Mouse (Mus musculus) embryonic facial prominence, embryonic 13.5 days (tissue): Measurements from ENCODE around the gene Shmt2. TPM values are rescaled to one million over a fixed set of nuclear protein-coding genes. Genes with fewer than 3 reads are reported as not detected.

Source experiments
- ATAC-seq: fragments of 200-750 bp; cut with Nextera tagmentation; 2 replicates; pipeline ENCODE4 v1.8.0; 2017; ENCODE audit warnings: low read depth; ENCODE audit not compliant: insufficient number of reproducible peaks, insufficient read depth, low FRiP score, low TSS enrichment
- H3K27ac ChIP-seq: fragments of 300-500 bp; sonication (generic); 2 replicates; pipeline ENCODE4 v1.5.1; 2015; ENCODE audit warnings: moderate library complexity, mild to moderate bottlenecking, inconsistent platforms
- H3K27me3 ChIP-seq: fragments of 300-500 bp; sonication (generic); 2 replicates; pipeline ENCODE4 v1.6.1; 2015; ENCODE audit warnings: mild to moderate bottlenecking, inconsistent platforms
- H3K36me3 ChIP-seq: fragments of 300-500 bp; sonication (generic); 2 replicates; pipeline ENCODE4 v1.6.1; 2015; ENCODE audit warnings: mild to moderate bottlenecking, inconsistent platforms
- H3K4me1 ChIP-seq: fragments of 300-500 bp; sonication (generic); 2 replicates; pipeline ENCODE4 v1.6.1; 2015; ENCODE audit warnings: inconsistent platforms
- H3K4me2 ChIP-seq: fragments of 300-500 bp; sonication (generic); 2 replicates; pipeline ENCODE4 v1.6.1; 2015; ENCODE audit warnings: moderate library complexity, mild to moderate bottlenecking, inconsistent platforms
- H3K4me3 ChIP-seq: fragments of 300-500 bp; sonication (generic); 2 replicates; pipeline ENCODE4 v1.5.1; 2015; ENCODE audit warnings: mild to moderate bottlenecking, inconsistent platforms
- H3K9ac ChIP-seq: fragments of 300-500 bp; sonication (generic); 2 replicates; pipeline ENCODE4 v1.6.1; 2015; ENCODE audit warnings: mild to moderate bottlenecking, inconsistent platforms
- H3K9me3 ChIP-seq: fragments of 300-500 bp; sonication (generic); 2 replicates; pipeline ENCODE4 v1.6.1; 2016; ENCODE audit warnings: inconsistent platforms
- WGBS: fragments of 180-500 bp; shearing (Covaris S2); methylation state at CpG from one replicate; pipeline ENCODE4 v1.1.7; 2015; ENCODE audit warnings: mixed read lengths; 5-methylcytosine and 5-hydroxymethylcytosine counted together
- polyA plus RNA-seq: library from polyadenylated mRNA; unstranded; fragments of >200 nt; fragmentation: Nextera tagmentation; extraction: Ambion mirVana; gene quantifications from 2 replicates; pipeline ENCODE4 v1.2.1, GENCODE M21; 2015

The Shmt2 gene
- polyA plus RNA-seq = 81.7 and 92.3 TPM in 2 replicates

DNA sequence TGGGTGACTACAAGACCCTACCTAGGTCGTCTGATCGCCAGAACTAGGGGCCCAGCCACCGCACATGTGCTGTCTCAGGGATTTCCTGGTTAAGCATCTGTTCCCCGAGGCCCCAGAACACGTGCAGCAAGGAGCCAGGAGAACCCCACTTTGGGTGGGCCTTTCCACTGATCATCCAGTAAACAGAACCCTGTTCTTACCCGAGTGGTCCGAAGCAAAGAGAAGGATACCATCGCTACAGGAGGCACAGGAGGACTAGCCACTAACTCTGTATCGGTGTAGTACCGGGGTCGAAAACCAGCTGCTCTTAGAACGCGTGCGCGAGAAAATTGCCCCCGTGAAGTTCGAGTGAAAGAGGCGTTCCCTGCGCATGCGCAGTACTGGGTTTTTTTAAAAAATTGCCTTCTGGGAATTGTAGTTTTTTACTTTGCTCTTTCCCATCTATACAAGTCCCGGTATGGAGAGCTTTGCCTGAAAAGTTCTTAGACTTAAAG lies at the start of gene Shmt2:
TSS of gene Shmt2 (minus strand) at position 357 of the 494 bp plus-strand sequence.
- Histone ChIP-seq H3K9ac (peak within 1 kb of the TSS; percentile 67), H3K4me1 (peaks cover 48% of the 10 kb centered on the region), H3K4me3 (peak within 1 kb of the TSS; percentile 53), H3K4me2 (peak within 1 kb of the TSS; percentile 69), H3K36me3 (peaks cover 37% of the 10 kb centered on the region), H3K27me3 (peaks cover 62% of the 10 kb centered on the region), H3K27ac (no peak within 1 kb of the TSS), H3K9me3 (no peaks in the 10 kb centered on the region)
- under 1% methylated on average over 21 of the region's 21 CpGs for WGBS
- peak; percentile 53; the same call in 1 of the 2 replicates for ATAC-seq

DNA sequence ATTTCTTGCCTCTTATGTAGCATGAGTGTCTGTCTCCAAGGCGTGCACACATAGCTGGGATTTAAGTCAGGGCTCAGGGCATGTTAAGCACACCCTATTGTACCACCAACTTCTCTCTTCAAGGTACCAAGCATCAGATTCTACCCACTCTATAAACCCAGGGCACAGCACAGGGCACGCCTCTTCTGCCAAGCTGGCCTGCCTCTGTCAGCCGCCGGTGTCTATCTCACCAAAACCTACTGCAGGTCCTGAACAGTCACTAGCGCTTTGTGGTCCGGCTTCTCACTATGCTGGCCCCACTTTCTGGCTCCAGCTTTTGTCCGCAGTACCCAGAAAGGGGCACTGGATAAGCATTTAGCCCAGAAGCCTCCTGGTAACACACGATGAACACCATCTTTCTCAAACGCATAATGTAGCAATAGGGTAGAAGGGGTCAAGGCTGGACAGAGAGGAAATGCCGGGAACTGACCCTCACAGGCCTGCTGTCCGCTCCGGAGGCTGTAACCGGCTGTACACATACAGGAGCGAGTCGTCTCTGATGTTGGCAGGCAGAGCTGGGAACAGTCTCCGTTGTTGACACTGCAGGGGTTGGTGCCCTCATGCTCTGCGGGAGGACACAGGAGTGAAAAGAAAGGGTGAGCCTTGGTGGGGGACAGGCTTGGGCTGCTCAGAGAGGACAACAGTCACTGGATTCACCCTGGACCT lies 48.8 kb upstream of the Shmt2 start:
- 0 out of 2 replicates have a peak, but pooled peaks cover 3% of the 10 kb centered on the region for H3K4me1 ChIP-seq
- no peak overlapping the region for H3K4me3 ChIP-seq
- WGBS = 89% methylated on average over 17 of the region's 17 CpGs
- H3K36me3 ChIP-seq = peaks cover 92% of the 10 kb centered on the region
- no peak overlapping the region for H3K4me2 ChIP-seq
- H3K9ac ChIP-seq = no peak overlapping the region
- H3K27ac ChIP-seq = no peak overlapping the region
- H3K9me3 ChIP-seq = no peaks in the 10 kb centered on the region
- ATAC-seq = no peak
- H3K27me3 ChIP-seq = no peaks in the 10 kb centered on the region

DNA sequence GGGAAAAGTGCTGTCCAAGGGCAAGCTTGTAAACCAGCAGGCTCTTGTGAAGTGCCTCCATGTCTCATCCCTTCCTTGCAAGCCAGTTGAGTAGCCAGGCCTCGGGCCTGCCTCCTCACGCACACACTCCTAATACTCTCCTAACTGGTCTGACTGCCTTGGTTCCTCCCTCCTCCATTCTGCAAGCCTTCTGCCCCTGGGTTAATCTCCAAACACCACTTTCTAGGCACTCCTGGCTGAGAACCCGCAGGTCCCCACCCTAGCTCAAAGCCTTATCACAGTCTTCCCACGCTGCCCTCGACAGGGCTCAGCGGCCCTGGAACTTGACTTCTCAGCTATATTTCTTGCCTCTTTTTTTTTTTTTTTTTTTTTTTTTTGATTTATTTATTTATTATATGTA lies 48.1 kb upstream of the Shmt2 start:
- 73% methylated on average over 6 of the region's 6 CpGs for WGBS
- Histone ChIP-seq H3K4me1 (0 out of 2 replicates have a peak, but pooled peaks cover 3% of the 10 kb centered on the region), H3K4me3 (no peak overlapping the region), H3K36me3 (peaks cover 90% of the 10 kb centered on the region), H3K4me2 (no peak overlapping the region), H3K27me3 (no peaks in the 10 kb centered on the region), H3K9me3 (no peaks in the 10 kb centered on the region), H3K27ac (0 out of 2 replicates have a peak overlapping the region, but pooled peaks have one; percentile 44), H3K9ac (no peak overlapping the region)
- ATAC-seq = no peak

DNA sequence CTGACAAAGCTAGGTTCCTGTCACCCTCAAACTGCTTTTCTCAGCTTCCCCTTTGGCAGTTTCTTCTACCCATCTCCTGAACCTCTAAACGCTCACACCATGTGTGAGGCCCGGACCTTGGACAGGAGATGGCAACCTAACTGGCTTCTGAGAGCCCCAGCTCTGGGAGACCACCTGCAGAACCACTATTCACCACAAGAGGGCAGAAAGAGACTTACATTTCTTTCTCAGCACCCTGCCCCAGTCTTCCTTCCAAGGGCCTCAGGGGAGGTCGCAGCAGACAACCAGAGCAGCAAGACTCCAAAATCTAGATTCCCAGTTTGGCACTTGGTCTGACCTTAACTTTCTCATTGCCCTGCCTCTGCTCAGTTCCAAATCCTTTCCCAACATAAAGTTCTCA lies 47.2 kb upstream of the Shmt2 start:
- H3K27ac ChIP-seq = 0 out of 2 replicates have a peak overlapping the region, but pooled peaks have one; percentile 28
- WGBS = 29% methylated on average over 3 of the region's 3 CpGs
- H3K4me2 ChIP-seq = no peak overlapping the region
- ATAC-seq = no peak
- 0 out of 2 replicates have a peak, but pooled peaks cover 3% of the 10 kb centered on the region for H3K4me1 ChIP-seq
- no peak overlapping the region for H3K9ac ChIP-seq
- peaks cover 84% of the 10 kb centered on the region for H3K36me3 ChIP-seq
- H3K27me3 ChIP-seq = no peaks in the 10 kb centered on the region
- no peaks in the 10 kb centered on the region for H3K9me3 ChIP-seq
- no peak overlapping the region for H3K4me3 ChIP-seq

DNA sequence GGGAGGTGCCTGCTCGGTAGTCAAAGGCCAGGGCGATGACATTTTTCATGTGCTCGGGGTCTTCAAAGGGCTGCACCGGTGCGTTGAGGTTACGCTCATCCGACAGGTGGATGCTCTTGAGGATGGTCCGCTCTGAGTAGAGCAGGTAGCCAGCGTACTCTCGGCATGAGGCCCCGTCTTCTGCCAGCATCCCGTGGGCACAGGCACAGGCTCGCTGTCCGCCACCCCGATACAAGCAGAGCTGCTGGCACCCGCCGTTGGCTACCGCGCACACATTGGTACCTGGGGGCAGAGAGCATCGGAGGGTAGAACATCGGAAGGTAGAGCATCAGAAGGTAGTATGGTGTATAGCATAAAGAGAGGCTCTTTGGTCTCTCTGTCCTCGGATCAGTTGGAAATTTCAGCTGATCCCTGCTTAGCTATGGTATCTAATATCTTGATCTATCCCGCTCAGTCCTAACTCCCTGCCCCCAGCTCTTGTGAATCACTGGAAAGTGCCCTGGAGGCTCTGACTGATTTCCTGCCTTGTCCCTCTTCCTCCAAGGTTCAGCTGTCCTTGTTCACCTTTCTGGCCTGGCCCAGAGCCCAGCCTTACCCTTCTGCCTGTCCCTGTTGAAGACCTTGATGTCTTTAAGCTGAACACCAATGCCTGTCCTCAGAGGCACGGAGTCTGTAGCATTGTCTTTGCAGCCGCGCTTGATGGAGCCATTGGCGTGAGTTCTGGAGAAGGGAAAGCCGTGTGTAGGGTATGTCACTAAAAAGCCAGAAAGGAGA lies 44.5 kb upstream of the Shmt2 start:
- no peak for ATAC-seq
- Histone ChIP-seq H3K9ac (no peak overlapping the region), H3K27ac (no peak overlapping the region), H3K4me1 (0 out of 2 replicates have a peak, but pooled peaks cover 6% of the 10 kb centered on the region), H3K4me2 (no peak overlapping the region), H3K27me3 (no peaks in the 10 kb centered on the region), H3K36me3 (peaks cover 85% of the 10 kb centered on the region), H3K4me3 (no peak overlapping the region), H3K9me3 (no peaks in the 10 kb centered on the region)
- WGBS = 93% methylated on average over 28 of the region's 28 CpGs

DNA sequence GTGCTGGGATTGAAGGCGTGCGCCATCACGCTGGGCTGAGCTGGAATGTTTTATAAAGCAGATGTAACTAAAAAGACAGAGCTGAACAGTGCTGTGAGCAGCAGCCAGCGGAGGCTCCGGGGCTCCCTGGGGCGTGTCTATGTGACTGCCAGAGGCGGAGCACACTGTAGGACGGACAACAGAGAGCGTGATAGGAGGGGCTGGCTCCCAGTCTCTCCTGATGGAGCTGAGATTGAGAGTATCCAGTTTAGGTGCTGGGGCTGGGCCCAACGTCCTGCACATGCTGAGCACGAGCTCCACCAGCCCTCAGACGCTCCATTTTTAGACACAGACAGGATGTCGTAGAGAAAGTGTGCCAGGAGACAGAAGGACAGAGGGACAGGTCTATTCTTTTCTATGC lies 42.1 kb upstream of the Shmt2 start:
- H3K4me2 ChIP-seq = no peak overlapping the region
- WGBS = 58% methylated on average over 13 of the region's 13 CpGs
- no peaks in the 10 kb centered on the region for H3K9me3 ChIP-seq
- no peak overlapping the region for H3K27ac ChIP-seq
- no peaks in the 10 kb centered on the region for H3K27me3 ChIP-seq
- ATAC-seq = no peak
- no peak overlapping the region for H3K4me3 ChIP-seq
- 0 out of 2 replicates have a peak overlapping the region, but pooled peaks have one; percentile 3 for H3K9ac ChIP-seq
- 0 out of 2 replicates have a peak, but pooled peaks cover 3% of the 10 kb centered on the region for H3K4me1 ChIP-seq
- peaks cover 89% of the 10 kb centered on the region for H3K36me3 ChIP-seq

DNA sequence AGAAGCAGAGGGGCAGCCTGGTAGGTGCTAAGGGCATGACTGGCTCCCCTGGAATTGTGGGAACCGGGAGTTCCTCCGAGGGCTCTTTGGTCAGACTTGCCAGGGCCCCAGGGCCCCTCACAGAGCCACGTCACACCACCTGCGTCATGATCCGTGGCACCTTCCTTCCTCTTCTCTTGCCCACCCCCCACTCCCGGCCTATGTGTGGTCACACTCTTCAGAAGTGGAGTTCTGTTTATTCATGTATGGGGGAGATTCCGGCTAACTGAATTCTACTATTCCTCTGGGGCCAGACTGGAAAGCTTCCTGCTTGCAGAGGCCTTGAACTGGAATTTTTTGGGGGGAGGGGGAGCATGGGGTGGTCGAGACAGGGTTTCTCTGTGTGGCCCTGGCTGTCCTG lies 41.6 kb upstream of the Shmt2 start:
- H3K4me3 ChIP-seq = no peak overlapping the region
- H3K9ac ChIP-seq = 0 out of 2 replicates have a peak overlapping the region, but pooled peaks have one; percentile 3
- no peaks in the 10 kb centered on the region for H3K27me3 ChIP-seq
- H3K4me1 ChIP-seq = 0 out of 2 replicates have a peak, but pooled peaks cover 3% of the 10 kb centered on the region
- H3K4me2 ChIP-seq = no peak overlapping the region
- no peaks in the 10 kb centered on the region for H3K9me3 ChIP-seq
- ATAC-seq = no peak
- H3K27ac ChIP-seq = no peak overlapping the region
- 72% methylated on average over 8 of the region's 8 CpGs for WGBS
- H3K36me3 ChIP-seq = peaks cover 89% of the 10 kb centered on the region

DNA sequence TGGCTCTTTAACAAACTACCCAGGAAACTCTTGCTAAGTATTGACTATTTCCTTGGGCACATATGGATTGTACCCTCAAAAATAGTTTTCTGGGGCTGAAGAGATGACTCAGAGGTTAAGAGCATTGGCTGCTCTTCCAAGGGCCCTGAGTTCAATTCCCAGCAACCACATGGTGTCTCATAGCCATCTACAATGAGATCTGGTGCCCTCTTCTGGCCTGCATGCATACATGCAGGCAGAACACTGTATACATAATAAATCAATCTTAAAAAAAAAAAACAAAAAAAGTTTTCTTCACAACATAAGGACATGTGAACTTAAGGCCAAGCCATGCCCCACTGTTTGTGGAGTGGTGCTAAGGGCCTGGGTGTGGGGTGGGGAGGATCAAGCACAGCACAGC lies 38.9 kb upstream of the Shmt2 start:
- Histone ChIP-seq H3K9me3 (no peaks in the 10 kb centered on the region), H3K36me3 (peaks cover 92% of the 10 kb centered on the region), H3K27me3 (no peaks in the 10 kb centered on the region), H3K4me3 (no peak overlapping the region), H3K27ac (no peak overlapping the region), H3K9ac (no peak overlapping the region), H3K4me2 (no peak overlapping the region), H3K4me1 (0 out of 2 replicates have a peak, but pooled peaks cover 3% of the 10 kb centered on the region)
- no peak for ATAC-seq

DNA sequence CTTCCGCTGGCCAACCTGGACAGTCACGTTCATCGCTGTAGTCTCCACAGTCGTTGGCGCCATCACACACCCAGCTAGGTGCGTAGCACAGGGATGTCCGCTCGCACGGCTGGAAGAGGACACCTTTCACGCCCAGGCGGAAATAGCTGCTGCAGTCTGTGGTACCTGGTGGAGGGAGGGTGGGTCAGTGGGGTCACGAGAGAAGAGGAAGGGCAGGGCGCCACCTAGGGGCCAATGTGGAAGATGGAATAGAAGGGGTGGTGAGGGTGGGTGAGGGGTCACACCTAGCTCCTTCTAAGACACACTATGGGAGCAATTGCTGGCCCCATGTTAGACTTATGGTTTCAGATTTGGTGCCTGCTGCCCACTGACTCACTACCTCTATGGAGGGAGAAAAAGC lies 35.2 kb upstream of the Shmt2 start:
- H3K4me3 ChIP-seq = no peak overlapping the region
- H3K4me2 ChIP-seq = no peak overlapping the region
- H3K4me1 ChIP-seq = no peaks in the 10 kb centered on the region
- H3K9ac ChIP-seq = no peak overlapping the region
- WGBS = 93% methylated on average over 13 of the region's 13 CpGs
- no peaks in the 10 kb centered on the region for H3K9me3 ChIP-seq
- ATAC-seq = no peak
- H3K36me3 ChIP-seq = peaks cover 100% of the 10 kb centered on the region
- no peaks in the 10 kb centered on the region for H3K27me3 ChIP-seq
- no peak overlapping the region for H3K27ac ChIP-seq

DNA sequence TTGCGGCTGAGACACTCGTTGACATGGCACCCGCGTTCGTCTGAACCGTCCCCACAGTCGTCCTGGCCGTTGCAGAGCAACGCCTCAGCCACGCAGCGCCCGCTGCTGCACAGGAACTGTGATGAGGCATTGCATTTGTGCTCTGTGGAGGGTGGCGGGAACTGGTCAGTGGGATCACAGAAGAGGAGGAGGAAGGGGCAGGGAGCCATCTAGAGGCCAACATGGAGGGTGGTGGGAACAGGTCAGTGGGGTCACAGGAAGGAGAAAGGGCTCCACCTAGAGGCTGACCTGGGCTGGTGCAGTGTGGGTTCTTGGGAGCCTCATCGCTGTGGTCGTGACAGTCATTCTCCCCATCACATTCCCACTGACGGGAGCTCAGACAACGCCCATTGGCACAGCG lies 33.5 kb upstream of the Shmt2 start:
- no peak overlapping the region for H3K27ac ChIP-seq
- H3K9ac ChIP-seq = no peak overlapping the region
- no peak for ATAC-seq
- no peaks in the 10 kb centered on the region for H3K9me3 ChIP-seq
- WGBS = 73% methylated on average over 18 of the region's 18 CpGs
- H3K4me1 ChIP-seq = no peaks in the 10 kb centered on the region
- no peaks in the 10 kb centered on the region for H3K27me3 ChIP-seq
- H3K4me3 ChIP-seq = no peak overlapping the region
- no peak overlapping the region for H3K4me2 ChIP-seq
- H3K36me3 ChIP-seq = peaks cover 100% of the 10 kb centered on the region

DNA sequence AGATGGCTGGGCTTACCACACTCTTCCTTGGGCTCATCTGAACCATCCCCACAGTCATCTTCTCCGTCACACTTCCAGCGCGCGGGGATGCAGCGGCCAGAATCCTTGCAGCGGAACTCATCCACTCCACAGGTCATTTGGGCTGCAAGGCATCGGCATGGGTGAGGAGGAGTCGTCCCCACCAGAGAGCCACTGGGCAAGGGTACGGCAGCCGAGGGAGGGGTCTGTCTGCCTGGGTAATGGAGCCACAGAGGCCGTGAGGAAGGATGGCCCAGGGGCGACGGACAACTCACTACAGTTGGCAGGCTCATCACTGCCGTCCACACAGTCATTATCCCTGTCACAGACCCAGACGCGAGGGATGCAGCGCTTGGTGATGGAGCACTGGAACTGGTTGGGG lies 27.6 kb upstream of the Shmt2 start:
- Histone ChIP-seq H3K27ac (no peak overlapping the region), H3K27me3 (no peaks in the 10 kb centered on the region), H3K9me3 (no peaks in the 10 kb centered on the region), H3K9ac (no peak overlapping the region), H3K4me1 (no peaks in the 10 kb centered on the region), H3K4me2 (no peak overlapping the region), H3K4me3 (no peak overlapping the region), H3K36me3 (peaks cover 100% of the 10 kb centered on the region)
- ATAC-seq = no peak
- WGBS = 89% methylated on average over 17 of the region's 17 CpGs
